Mouse (Mus musculus) kidney, postnatal 36 days (tissue): ENCODE results near the gene Olfr819.
"Not testable (repeated sequence)": the region's sequence is repeated elsewhere in the genome, so short reads cannot be mapped to it uniquely, and the experiment has no call there.

Experiments used
- DNase-seq, 2 experiments: peaks; one replicate each; pipeline ENCODE4 v3.0.0; 2021 to 2022; ENCODE audit warnings: mixed read lengths in 2 of 2

Olfr819 gene

GRCm38 (mm10) chr10:129967166-129967565 lies at the start of gene Olfr819:
Gene Olfr819, minus strand, starts transcription at chr10:129967266.
- DNase-seq = not testable (repeated sequence)

- no peak for DNase-seq
These were observed 45.3 kb upstream of the Olfr819 start, which contains the start of gene Olfr820 for GRCm38 (mm10) chr10:130012321-130012720. Gene Olfr820, plus strand, starts transcription at chr10:130012621.

GRCm38 (mm10) chr10:130005366-130005765 lies 38.3 kb upstream of the Olfr819 start:
- DNase-seq = not testable (repeated sequence)

- DNase-seq = not testable (repeated sequence)
These were observed 37.0 kb upstream of the Olfr819 start for GRCm38 (mm10) chr10:130004104-130004503.

GRCm38 (mm10) chr10:129984962-129985361 lies 17.9 kb upstream of the Olfr819 start, which contains the start of gene Gm10310:
Gene Gm10310, minus strand, starts transcription at chr10:129985062.
- DNase-seq = not testable (repeated sequence)

- not testable (repeated sequence) for DNase-seq
These were observed 14.8 kb upstream of the Olfr819 start for GRCm38 (mm10) chr10:129981867-129982266.

- DNase-seq = not testable (repeated sequence)
These were observed 9.0 kb upstream of the Olfr819 start, which contains the start of gene Olfr247 for GRCm38 (mm10) chr10:129976040-129976439. Gene Olfr247, minus strand, starts transcription at chr10:129976140.

- DNase-seq = not testable (repeated sequence)
These were observed 5.9 kb upstream of the Olfr819 start for GRCm38 (mm10) chr10:129972994-129973393.

GRCm38 (mm10) chr10:129966232-129966631 lies 834 bp downstream of the Olfr819 start:
- DNase-seq = not testable (repeated sequence)

GRCm38 (mm10) chr10:129949000-129949399 lies 18.1 kb downstream of the Olfr819 start, which contains the start of gene Olfr818:
Gene Olfr818, minus strand, starts transcription at chr10:129949100.
- DNase-seq = no peak

- DNase-seq = no peak
These were observed 51.6 kb downstream of the Olfr819 start, which contains the start of gene Olfr816 for GRCm38 (mm10) chr10:129915497-129915896. Gene Olfr816, minus strand, starts transcription at chr10:129915597.
